Mouse (Mus musculus) testis, adult 2 months (tissue): Measurements from ENCODE around the gene AI464131.

Experiments
- CTCF ChIP-seq: fragments of 200-500 bp; IDR thresholded peaks from 2 replicates; pipeline ENCODE4 v1.5.1; 2012; ENCODE audit warnings: low read depth, mild to moderate bottlenecking, inconsistent platforms, low read length, moderate library complexity; ENCODE audit not compliant: control insufficient read depth, insufficient read depth, insufficient replicate concordance
- POLR2A ChIP-seq: fragments of 200-500 bp; IDR thresholded peaks from 2 replicates; pipeline ENCODE4 v1.6.1; 2012; ENCODE audit warnings: low read depth, mild to moderate bottlenecking, inconsistent platforms, low read length, moderate library complexity; ENCODE audit not compliant: control insufficient read depth

DNA sequence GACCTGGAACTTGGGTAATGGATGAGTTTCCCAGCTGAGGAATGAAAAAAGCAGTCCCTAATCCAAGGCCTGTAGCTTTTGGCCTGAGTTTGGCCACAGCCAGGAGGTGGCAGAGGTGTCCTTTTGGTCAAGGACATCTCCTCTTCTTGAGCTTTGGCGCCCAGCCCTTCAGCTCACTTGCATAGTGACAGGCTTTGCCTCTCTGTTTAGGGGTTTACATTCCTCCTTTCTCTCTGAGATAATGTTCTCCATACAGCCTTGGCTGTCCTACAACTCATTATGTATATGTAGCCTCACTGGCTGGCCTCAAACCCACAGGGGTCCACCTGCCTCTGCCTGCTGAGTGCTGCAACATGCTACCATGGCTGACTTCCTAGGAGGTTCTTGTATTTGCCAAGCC, 44.2 kb upstream of the AI464131 start:
- TF ChIP-seq CTCF (no peak), POLR2A (no peak)
